Mouse (Mus musculus) ES-Bruce4 (cell line): ENCODE results near the gene Ddx28.

Source experiments
- CTCF ChIP-seq: IDR thresholded peaks from one replicate; pipeline ENCODE4 v1.8.1; 2011; ENCODE audit warnings: low read depth, low read length
- EP300 ChIP-seq: IDR thresholded peaks from 2 replicates; pipeline ENCODE4 v1.6.1; 2011; ENCODE audit warnings: low read depth, low read length; ENCODE audit not compliant: insufficient read depth
- POLR2A ChIP-seq: IDR thresholded peaks from one replicate; pipeline ENCODE4 v1.8.1; 2011; ENCODE audit warnings: low read length; ENCODE audit not compliant: insufficient read depth

- TF ChIP-seq POLR2A: no peak
- TF ChIP-seq CTCF: no peak
- no peak for TF ChIP-seq EP300
Measured at GRCm38 (mm10) chr8:105992499-105992898, 19.2 kb downstream of the Ddx28 start.
